Mouse (Mus musculus): ENCODE data around the gene Klhl30. TPM values are rescaled to one million over a fixed set of nuclear protein-coding genes. Genes with fewer than 3 reads are reported as not detected.
A peak's percentile ranks its signal among the peaks of the same experiment; 100 is the strongest.

Klhl30 gene
- polyA plus RNA-seq, 1 experiment from 2014 or later: 43.7 TPM

DNA sequence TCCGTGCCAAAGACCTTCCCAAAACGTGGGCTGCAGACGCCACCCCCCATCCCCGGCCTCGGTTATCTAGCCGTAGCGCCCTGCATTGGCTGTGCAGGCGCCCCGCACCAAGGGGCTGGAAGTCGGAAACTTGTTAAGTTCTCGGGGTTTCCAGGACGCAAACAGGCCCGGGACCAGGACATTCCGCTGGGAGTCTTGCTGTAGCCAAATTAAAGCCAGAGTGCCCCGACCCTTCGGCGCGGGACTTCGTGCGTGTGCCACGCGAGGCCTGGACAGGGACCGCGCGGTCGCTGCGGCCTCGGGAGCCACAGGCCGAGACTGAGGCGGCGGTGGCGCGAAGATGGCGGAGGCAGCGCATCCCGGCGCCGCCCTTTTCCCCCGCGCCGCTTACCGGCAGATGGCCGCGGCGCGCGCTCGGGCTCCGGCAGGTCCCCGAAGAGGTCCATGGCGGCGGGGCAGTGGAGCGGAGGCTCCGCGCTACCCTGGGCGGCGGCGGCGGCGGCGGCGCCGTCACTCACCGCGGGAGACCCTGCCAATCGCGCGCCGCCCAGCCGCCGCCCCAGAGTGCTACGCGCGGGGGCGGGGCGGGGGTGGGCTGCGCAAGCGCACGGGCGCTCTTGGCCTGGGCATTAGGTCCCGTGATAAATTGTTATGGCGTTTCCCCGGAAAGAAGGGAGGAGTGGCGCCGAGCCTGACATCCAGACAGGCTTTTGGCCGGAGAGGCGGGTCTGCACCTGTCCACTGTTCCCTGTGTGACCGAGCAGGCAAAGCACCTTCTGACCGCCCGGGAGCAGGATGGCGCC is 47.6 kb downstream of the Klhl30 start, which contains the start of gene Ilkap:
Gene Ilkap (minus strand): TSS at position 556 of the 803 bp plus-strand sequence.
- H3K27me3 ChIP-seq (replicated peaks): peaks cover 13% of the 10 kb centered on the region
- under 1% methylated on average over 91 of the region's 91 CpGs for WGBS
- peak within 1 kb of the TSS; percentile 86 for H3K4me2 ChIP-seq
- no peaks in the 10 kb centered on the region for H3K9me3 ChIP-seq
- H3K27ac ChIP-seq (replicated peaks): peak within 1 kb of the TSS; percentile 91
- H3K4me3 ChIP-seq: peak within 1 kb of the TSS; percentile 94
- peaks cover 30% of the 10 kb centered on the region for H3K36me3 ChIP-seq
- peaks cover 28% of the 10 kb centered on the region for H3K4me1 ChIP-seq
- H3K9ac ChIP-seq: peak within 1 kb of the TSS; percentile 97
- ATAC-seq (ENCODE audit: extremely low read depth, insufficient number of reproducible peaks, low FRiP score, low TSS enrichment): peak; percentile 94

DNA sequence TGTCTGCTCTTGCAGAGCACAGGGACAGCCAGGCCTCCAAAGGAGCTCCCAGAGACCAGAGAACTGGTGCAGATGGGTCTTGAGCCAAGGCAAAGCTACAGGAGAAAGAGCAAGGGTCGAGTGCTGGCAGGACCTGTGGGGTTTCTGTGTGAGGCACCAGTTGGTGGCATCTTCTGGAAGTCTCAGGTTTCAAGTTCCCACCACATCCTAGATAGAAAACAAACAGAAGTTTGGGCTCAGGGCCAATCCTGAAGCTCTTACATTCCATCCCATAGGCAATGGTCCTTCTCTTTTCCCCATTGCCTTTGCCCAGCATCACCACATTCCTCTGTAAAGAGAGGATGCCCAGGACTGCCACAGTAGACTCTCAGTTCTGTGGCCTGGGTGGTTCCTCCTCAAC is 54.2 kb downstream of the Klhl30 start:
- no peaks in the 10 kb centered on the region for H3K36me3 ChIP-seq
- H3K27me3 ChIP-seq (replicated peaks): peaks cover 28% of the 10 kb centered on the region
- H3K9me3 ChIP-seq: no peaks in the 10 kb centered on the region
- 12% methylated on average over 1 of the region's 1 CpGs for WGBS
- no peak for ATAC-seq (ENCODE audit: extremely low read depth, insufficient number of reproducible peaks, low FRiP score, low TSS enrichment)
- no peak overlapping the region for H3K9ac ChIP-seq
- H3K4me2 ChIP-seq: no peak overlapping the region
- H3K4me1 ChIP-seq: 0 out of 2 replicates have a peak, but pooled peaks cover 2% of the 10 kb centered on the region
- H3K4me3 ChIP-seq: no peak overlapping the region
- H3K27ac ChIP-seq (replicated peaks): no peak overlapping the region

DNA sequence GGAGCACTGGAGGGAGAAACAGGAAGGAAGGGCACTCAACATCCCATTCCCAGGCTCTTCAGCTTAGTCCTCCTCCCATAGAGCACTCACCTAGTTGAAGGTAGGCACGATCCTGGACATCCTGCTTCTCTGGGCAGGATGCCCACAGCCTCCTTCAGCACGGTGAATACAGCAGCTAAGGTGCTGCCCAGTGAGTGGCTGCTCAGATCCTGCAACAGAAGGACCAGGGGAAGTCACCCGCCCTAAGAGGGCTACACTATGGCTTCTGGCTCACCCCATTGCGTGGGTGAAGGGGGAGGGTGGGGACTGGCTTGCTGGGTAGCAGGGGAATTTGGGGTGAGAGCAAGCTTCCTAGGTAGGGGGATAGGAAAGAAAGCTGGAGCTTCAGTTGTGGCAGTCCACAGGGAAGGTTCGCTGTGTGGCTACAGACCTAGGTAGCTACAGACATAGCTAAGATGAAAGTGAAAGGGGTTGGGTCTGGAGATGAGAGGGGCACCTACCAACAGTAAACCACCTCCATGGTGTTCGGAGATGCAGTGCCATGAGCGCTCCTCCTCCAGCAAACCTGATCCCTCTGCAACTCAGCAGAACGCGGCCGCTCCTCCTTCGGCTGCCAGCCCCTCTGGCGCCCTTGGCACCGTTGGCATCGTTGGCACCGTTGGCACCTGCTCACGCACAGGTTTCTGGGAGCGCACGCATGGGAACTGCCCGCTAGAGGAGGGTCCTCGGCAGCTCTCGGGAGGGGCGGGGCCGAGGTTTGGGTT is 54.8 kb downstream of the Klhl30 start:
- no peaks in the 10 kb centered on the region for H3K9me3 ChIP-seq
- peaks cover 27% of the 10 kb centered on the region for H3K27me3 ChIP-seq (replicated peaks)
- H3K27ac ChIP-seq (replicated peaks): no peak overlapping the region
- H3K4me3 ChIP-seq: no peak overlapping the region
- no peak overlapping the region for H3K9ac ChIP-seq
- H3K36me3 ChIP-seq: no peaks in the 10 kb centered on the region
- H3K4me1 ChIP-seq: 0 out of 2 replicates have a peak, but pooled peaks cover 2% of the 10 kb centered on the region
- ATAC-seq (ENCODE audit: extremely low read depth, insufficient number of reproducible peaks, low FRiP score, low TSS enrichment): no peak
- H3K4me2 ChIP-seq: no peak overlapping the region
- 46% methylated on average over 23 of the region's 23 CpGs for WGBS

DNA sequence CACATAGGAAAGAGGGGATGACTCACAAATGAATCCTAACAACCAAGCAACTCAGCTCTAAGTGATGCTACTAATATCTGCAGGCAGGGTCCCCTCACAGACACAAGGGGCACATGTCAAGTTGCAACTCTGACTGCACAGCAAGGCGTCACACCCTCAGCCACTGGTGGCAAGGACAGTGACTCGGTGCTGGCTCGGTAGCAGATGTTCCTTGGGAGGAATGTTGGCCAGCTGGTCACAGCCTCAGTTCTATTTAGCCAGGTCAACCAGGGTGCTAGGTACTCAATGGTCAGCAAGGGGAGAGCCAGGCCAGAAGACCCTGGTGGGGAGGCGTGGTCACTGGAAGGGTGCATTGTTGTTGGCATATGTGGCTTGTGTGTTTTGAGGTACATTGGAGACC is 57.0 kb downstream of the Klhl30 start:
- no peak for ATAC-seq (ENCODE audit: extremely low read depth, insufficient number of reproducible peaks, low FRiP score, low TSS enrichment)
- peaks cover 16% of the 10 kb centered on the region for H3K27me3 ChIP-seq (replicated peaks)
- H3K9me3 ChIP-seq: no peaks in the 10 kb centered on the region
- 72% methylated on average over 4 of the region's 4 CpGs for WGBS
- H3K4me3 ChIP-seq: no peak overlapping the region
- no peak overlapping the region for H3K27ac ChIP-seq (replicated peaks)
- H3K36me3 ChIP-seq: peaks cover 10% of the 10 kb centered on the region
- no peak overlapping the region for H3K9ac ChIP-seq
- peaks cover 14% of the 10 kb centered on the region for H3K4me1 ChIP-seq
- no peak overlapping the region for H3K4me2 ChIP-seq

DNA sequence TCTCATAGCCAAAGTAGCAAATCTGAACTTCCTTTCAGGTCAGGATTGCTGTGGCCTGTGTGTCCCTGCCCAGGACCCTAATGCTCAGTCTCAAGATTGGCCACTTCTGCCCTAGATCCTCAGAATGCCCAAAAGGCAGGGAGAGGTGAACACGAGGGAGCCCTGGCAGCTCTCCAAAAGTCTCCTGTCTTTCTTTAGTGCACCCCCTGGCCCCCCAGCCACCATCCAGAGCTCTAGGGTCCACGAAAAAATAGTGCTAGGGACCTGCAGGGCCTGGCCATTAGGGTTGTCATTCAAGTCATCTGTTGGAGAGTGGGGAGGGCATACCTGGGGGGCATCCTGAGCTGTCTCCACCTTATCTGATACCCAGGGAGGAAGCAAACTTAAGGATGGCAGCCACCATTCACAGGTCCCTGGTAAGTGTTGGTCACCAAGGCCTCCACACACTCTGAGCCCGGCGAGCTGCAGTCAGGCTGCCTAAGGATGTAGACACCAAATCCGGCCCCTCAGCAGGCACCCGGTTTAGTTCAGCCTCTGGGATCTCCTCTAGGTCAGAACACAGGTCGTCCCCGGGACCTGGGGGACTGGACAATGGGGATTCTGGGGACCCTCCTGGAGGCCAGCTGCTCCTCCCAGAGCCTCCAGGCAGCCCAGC is 60.9 kb downstream of the Klhl30 start:
- Histone ChIP-seq H3K4me1 (peaks cover 27% of the 10 kb centered on the region), H3K4me2 (peak overlapping the region; percentile 91), H3K27ac (replicated peaks) (no peak overlapping the region), H3K9ac (peak overlapping the region; percentile 91), H3K4me3 (peak overlapping the region; percentile 75), H3K9me3 (no peaks in the 10 kb centered on the region), H3K27me3 (replicated peaks) (no peaks in the 10 kb centered on the region), H3K36me3 (peaks cover 13% of the 10 kb centered on the region)
- WGBS: 66% methylated on average over 8 of the region's 8 CpGs
- no peak for ATAC-seq (ENCODE audit: extremely low read depth, insufficient number of reproducible peaks, low FRiP score, low TSS enrichment)

Other genes starting within 250 kb of the Klhl30 start
- gene Rbm44, start 205.9 kb upstream of the Klhl30 start, polyA plus RNA-seq (2015; fragmentation: Nextera tagmentation; extraction: Ambion mirVana): 2.1 and 2.3 TPM in 2 replicates
- 25.8 and 31.3 TPM in 2 replicates for gene Ramp1, start 171.2 kb upstream of the Klhl30 start, polyA plus RNA-seq (2015; fragmentation: Nextera tagmentation; extraction: Ambion mirVana)
- gene Ube2f, start 100.7 kb upstream of the Klhl30 start, polyA plus RNA-seq (2015; fragmentation: Nextera tagmentation; extraction: Ambion mirVana): 61.2 and 64.8 TPM in 2 replicates
- gene Scly, start 52.7 kb upstream of the Klhl30 start, polyA plus RNA-seq (2015; fragmentation: Nextera tagmentation; extraction: Ambion mirVana): 12.6 and 15.9 TPM in 2 replicates
- gene Espnl, start 28.9 kb upstream of the Klhl30 start, polyA plus RNA-seq (2015; fragmentation: Nextera tagmentation; extraction: Ambion mirVana): 0.07 TPM in 1 of 2 replicates, not detected in the other
- 1.3 and 1.8 TPM in 2 replicates for gene Erfe, start 15.4 kb downstream of the Klhl30 start, polyA plus RNA-seq (2015; fragmentation: Nextera tagmentation; extraction: Ambion mirVana)
- 92.0 and 107 TPM in 2 replicates for gene Ilkap, start 47.8 kb downstream of the Klhl30 start, polyA plus RNA-seq (2015; fragmentation: Nextera tagmentation; extraction: Ambion mirVana)
- 61.5 and 70.9 TPM in 2 replicates for gene Hes6, start 63.0 kb downstream of the Klhl30 start, polyA plus RNA-seq (2015; fragmentation: Nextera tagmentation; extraction: Ambion mirVana)
- gene Per2, start 108.3 kb downstream of the Klhl30 start, polyA plus RNA-seq (2015; fragmentation: Nextera tagmentation; extraction: Ambion mirVana): 2.7 and 3.1 TPM in 2 replicates
- 3.8 and 4.3 TPM in 2 replicates for gene Traf3ip1, start 143.6 kb downstream of the Klhl30 start, polyA plus RNA-seq (2015; fragmentation: Nextera tagmentation; extraction: Ambion mirVana)
- 5.3 and 5.5 TPM in 2 replicates for gene Asb1, start 189.5 kb downstream of the Klhl30 start, polyA plus RNA-seq (2015; fragmentation: Nextera tagmentation; extraction: Ambion mirVana)